Mouse (Mus musculus) testis, postnatal 14 days (tissue): ENCODE measurements around the gene Ms4a3.

Experiments
- DNase-seq: peaks from one replicate; pipeline ENCODE4 v3.0.0; 2021; ENCODE audit warnings: low spot score

The Ms4a3 gene

GRCm38 (mm10) chr19:11589205-11589604 lies 51.4 kb downstream of the Ms4a3 start:
- no peak for DNase-seq
